Mouse (Mus musculus) testis, postnatal 14 days (tissue): Measurements from ENCODE around the gene Hspb1.
A peak's percentile ranks its signal among the peaks of the same experiment; 100 is the strongest.

Experiments used
- DNase-seq: peaks from one replicate; pipeline ENCODE4 v3.0.0; 2021; ENCODE audit warnings: low spot score

Gene Hspb1

GRCm38 (mm10) chr5:135888405-135889215 is 891 bp downstream of the Hspb1 start:
- no peak for DNase-seq

GRCm38 (mm10) chr5:135890323-135890722 is 2.6 kb downstream of the Hspb1 start:
- DNase-seq = no peak

GRCm38 (mm10) chr5:135890920-135891319 is 3.2 kb downstream of the Hspb1 start:
- no peak for DNase-seq

GRCm38 (mm10) chr5:135892589-135893351 is 5.1 kb downstream of the Hspb1 start:
- no peak for DNase-seq

GRCm38 (mm10) chr5:135894958-135895357 is 7.2 kb downstream of the Hspb1 start:
- DNase-seq = no peak

GRCm38 (mm10) chr5:135898028-135898427 is 10.3 kb downstream of the Hspb1 start:
- peak; percentile 54 for DNase-seq

DNA sequence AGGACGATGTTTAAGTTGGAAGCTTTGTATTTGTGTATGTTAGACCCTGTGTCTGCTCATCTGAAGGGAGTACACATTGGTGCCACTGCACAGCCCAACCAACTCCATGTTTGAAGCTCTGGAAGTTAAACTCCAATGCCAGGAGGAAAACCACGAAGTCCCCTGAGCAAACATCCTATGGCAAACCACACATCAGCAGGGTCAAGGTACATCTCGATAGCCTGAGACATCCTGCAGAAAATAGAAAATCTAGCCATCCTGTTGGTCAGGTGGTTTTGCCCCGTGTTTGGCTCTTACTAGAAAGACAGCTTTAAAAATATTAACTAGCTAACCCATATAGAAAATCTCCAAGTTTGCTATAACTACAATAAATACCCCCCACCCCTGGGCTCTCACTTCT is 11.3 kb downstream of the Hspb1 start:
- DNase-seq = no peak

- no peak for DNase-seq
Observed at GRCm38 (mm10) chr5:135899833-135900232, 12.1 kb downstream of the Hspb1 start.

- DNase-seq = no peak
Observed at GRCm38 (mm10) chr5:135900701-135901100, 13.0 kb downstream of the Hspb1 start.

- peak; percentile 64 for DNase-seq
Observed at GRCm38 (mm10) chr5:135901354-135902095, 13.8 kb downstream of the Hspb1 start.

GRCm38 (mm10) chr5:135903058-135903457 is 15.3 kb downstream of the Hspb1 start:
- no peak for DNase-seq

GRCm38 (mm10) chr5:135903551-135904151 is 15.9 kb downstream of the Hspb1 start:
- peak; percentile 89 for DNase-seq

DNA sequence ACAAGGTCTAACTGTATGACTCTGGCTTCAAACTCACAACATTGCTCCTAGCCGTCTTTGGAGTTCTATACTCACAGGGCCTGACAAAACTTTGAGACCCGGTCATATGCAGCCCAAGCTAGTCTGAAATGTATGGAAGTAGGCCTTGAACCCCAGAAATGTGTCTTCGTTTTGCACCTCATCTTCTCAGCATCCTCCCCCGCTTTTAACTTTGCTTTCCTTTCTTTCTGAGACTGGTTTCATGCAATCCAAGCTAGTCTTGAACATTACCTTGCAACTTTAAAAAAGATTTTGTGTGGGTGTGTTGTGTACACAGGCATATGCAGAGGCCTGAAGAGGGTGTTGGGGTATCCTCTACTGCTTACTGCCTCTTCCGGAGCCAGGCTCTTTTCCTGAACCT is 16.5 kb downstream of the Hspb1 start:
- no peak for DNase-seq

DNA sequence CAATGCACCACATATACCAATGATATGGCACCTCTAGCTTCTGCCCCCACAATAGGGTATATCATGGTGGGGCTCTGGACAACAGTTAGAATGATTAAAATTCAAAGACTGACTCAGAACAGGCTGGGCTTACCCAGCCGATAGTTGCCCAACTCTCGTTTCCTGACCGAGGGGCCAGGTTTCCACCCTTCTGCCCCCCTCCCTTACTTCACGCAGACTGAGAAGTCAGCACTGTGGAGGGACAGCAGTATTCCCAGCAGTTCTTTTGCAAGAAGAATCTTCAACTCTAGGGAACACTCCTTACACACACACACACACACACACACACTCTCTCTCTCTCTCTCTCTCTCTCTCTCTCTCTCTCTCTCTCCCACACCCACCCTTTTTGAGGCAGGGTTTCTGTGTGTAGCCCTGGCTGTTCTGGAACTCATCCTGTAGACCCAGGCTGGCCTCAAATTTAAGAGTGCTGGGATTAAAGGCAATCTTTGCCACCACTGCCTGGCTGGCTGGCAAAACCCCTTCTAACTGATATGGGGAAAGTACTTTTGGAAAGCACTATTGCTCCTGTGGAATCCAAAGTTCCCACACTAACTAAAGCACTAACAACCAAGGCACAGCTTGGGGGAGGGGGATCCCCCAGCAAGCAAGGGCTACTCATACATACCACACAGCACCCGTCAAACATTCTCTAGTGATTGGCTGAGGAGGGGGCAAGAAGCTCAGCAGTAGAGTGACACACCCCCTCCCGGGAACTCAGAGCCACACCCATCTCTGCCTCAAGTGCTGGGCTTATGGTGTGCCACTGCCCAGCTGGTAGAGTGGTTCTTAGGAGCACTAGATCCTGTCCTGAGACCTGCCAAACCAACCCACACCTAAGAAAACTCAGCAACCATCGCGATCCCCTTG is 17.9 kb downstream of the Hspb1 start:
- DNase-seq = no peak

GRCm38 (mm10) chr5:135906846-135907245 is 19.1 kb downstream of the Hspb1 start:
- DNase-seq = no peak

- DNase-seq = no peak
Observed at GRCm38 (mm10) chr5:135907256-135907655, 19.5 kb downstream of the Hspb1 start.

GRCm38 (mm10) chr5:135908185-135908584 is 20.5 kb downstream of the Hspb1 start:
- DNase-seq = no peak

DNA sequence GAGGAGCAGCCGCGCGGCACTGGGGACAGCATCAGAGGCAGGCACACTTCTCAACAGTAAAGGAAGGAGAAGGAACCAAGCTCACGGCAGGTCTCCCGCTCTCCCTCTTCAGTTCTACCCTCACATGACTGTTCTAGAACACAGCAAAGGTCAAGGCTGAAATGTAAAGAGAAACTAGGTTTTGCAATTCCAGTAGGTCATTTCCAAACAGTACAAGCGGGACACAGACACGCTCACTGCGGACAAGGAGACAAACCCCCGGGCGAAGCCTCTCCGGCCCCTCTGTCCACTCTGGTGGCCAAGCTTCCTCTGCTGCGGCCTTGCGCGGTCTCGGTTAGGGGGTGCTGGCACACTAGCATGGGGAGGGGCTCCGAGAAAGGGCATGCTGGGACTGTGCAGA is 21.3 kb downstream of the Hspb1 start:
- no peak for DNase-seq

- DNase-seq = no peak
Observed at GRCm38 (mm10) chr5:135909646-135910045, 21.9 kb downstream of the Hspb1 start.

- no peak for DNase-seq
Observed at GRCm38 (mm10) chr5:135910813-135911212, 23.1 kb downstream of the Hspb1 start.

DNA sequence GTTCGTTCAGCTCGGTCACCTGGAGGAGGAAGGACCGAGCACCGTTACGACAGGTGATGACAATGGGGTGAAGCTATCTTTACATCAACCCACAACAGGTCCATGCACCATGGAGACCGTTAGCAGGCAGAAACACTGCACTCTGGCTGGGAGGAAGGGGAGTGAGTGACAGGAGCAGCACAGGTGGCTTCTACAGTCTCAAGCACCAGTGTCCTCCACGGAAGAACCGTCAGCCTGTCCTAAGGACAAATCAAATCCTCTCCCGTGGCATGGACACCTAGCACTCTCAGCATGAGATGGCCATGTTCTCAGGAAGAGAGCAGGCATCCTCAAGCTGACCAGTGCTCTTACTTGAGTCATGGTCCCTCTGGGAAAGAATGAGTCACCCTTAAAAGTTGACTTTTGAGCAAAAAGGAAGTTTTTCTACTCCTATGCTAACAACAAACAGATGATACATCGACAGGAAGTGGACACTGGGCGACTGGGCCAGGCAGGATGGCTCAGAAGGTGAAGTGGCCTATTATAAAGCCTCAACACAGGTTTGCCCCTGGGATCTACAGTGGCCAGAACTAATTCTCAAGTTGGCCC is 24.0 kb downstream of the Hspb1 start:
- DNase-seq = no peak
